Mouse (Mus musculus) myocyte (in vitro differentiated cells): ENCODE data around the gene Hcn1.

Experiments used
- CEBPB ChIP-seq: IDR thresholded peaks from 2 replicates; pipeline ENCODE4 v1.6.1; 2011; ENCODE audit warnings: mild to moderate bottlenecking, moderate library complexity; ENCODE audit not compliant: poor library complexity, insufficient read depth, severe bottlenecking
- E2F4 ChIP-seq: IDR thresholded peaks from one replicate; pipeline ENCODE4 v1.6.1; 2011; ENCODE audit warnings: mild to moderate bottlenecking, control low read depth, moderate library complexity; ENCODE audit not compliant: insufficient read depth
- MAX ChIP-seq: IDR thresholded peaks from one replicate; pipeline ENCODE4 v1.6.1; 2011; ENCODE audit warnings: low read depth, mild to moderate bottlenecking, control low read depth
- MYOD1 ChIP-seq, 3 experiments: IDR thresholded peaks; one replicate each; pipeline ENCODE4 v1.6.1; 2011; ENCODE audit warnings: control low read depth in 2 of 3, low read depth in 2 of 3, mild to moderate bottlenecking in 2 of 3, moderate library complexity in 1 of 3; ENCODE audit not compliant: insufficient read length in 2 of 3, control insufficient read depth in 1 of 3
- MYOG ChIP-seq, 3 experiments: IDR thresholded peaks; one replicate each; pipeline ENCODE4 v1.6.1; 2011; ENCODE audit warnings: control low read depth in 2 of 3, low read depth in 2 of 3, mild to moderate bottlenecking in 2 of 3; ENCODE audit not compliant: insufficient read length in 2 of 3, control insufficient read depth in 1 of 3, insufficient read depth in 1 of 3
- POLR2A ChIP-seq: IDR thresholded peaks from one replicate; pipeline ENCODE4 v1.6.1; 2011; ENCODE audit warnings: low read depth, mild to moderate bottlenecking, control low read depth, moderate library complexity; ENCODE audit not compliant: insufficient read length
- POLR2AphosphoS2 ChIP-seq: IDR thresholded peaks from one replicate; pipeline ENCODE4 v1.6.1; 2011; ENCODE audit warnings: low read depth, control low read depth; ENCODE audit not compliant: insufficient read length
- REST ChIP-seq: IDR thresholded peaks from one replicate; pipeline ENCODE4 v1.6.1; 2011; ENCODE audit warnings: mild to moderate bottlenecking, control low read depth, moderate library complexity; ENCODE audit not compliant: insufficient read depth, insufficient read length
- SRF ChIP-seq: IDR thresholded peaks from one replicate; pipeline ENCODE4 v1.6.1; 2011; ENCODE audit warnings: low read depth; ENCODE audit not compliant: control insufficient read depth, insufficient read length
- TCF12 ChIP-seq: IDR thresholded peaks from one replicate; pipeline ENCODE4 v1.6.1; 2011; ENCODE audit warnings: mild to moderate bottlenecking, control low read depth; ENCODE audit not compliant: poor library complexity, insufficient read depth, severe bottlenecking
- TCF3 ChIP-seq: IDR thresholded peaks from one replicate; pipeline ENCODE4 v1.6.1; 2011; ENCODE audit warnings: low read depth, control low read depth; ENCODE audit not compliant: insufficient read length
- USF1 ChIP-seq: IDR thresholded peaks from one replicate; pipeline ENCODE4 v1.6.1; 2011; ENCODE audit warnings: low read depth, mild to moderate bottlenecking, control low read depth, moderate library complexity

GRCm38 (mm10) chr13:117892076-117892475, 290.0 kb downstream of the Hcn1 start:
- TF ChIP-seq TCF12, result no peak
- TF ChIP-seq USF1, result no peak
- no peak for TF ChIP-seq MAX
- no peak for TF ChIP-seq MYOD1 (IDR thresholded peaks at IDR 0.05; ENCODE audit: control insufficient read depth in 1 of 3, insufficient read length in 2 of 3, low read depth in 2 of 3)
- TF ChIP-seq POLR2A, result no peak
- TF ChIP-seq TCF3, result no peak
- no peak for TF ChIP-seq POLR2AphosphoS2
- TF ChIP-seq E2F4, result no peak
- TF ChIP-seq CEBPB, result no peak
- no peak for TF ChIP-seq SRF
- no peak for TF ChIP-seq REST
- TF ChIP-seq MYOG (IDR thresholded peaks at IDR 0.05; ENCODE audit: control insufficient read depth in 1 of 3, insufficient read depth in 1 of 3, insufficient read length in 2 of 3, low read depth in 2 of 3), result no peak
